Comparison of ENCODE assay signal across 10 mouse cellular contexts in genomic region chr4:83925118-83925842, GRCm38 (mm10).
DNase-seq lines count a peak whose midpoint lies in the region; ATAC-seq and TF ChIP-seq lines count a peak whose summit lies in the region.
"Had no signal": no experiment of that assay in that cellular context is flagged by ENCODE, and none has a peak within 500 bp of the region (broad histone marks: within the 10 kb centered on the region; RNA-seq: fewer than 3 reads in every experiment).

No protein-coding gene starts in this region.

- no peak for DNase-seq in gastrocnemius, adult 2 months
- no peak for DNase-seq in gastrocnemius, postnatal 4 days (ENCODE audit: low spot score in 2 of 2)
- DNase-seq in A20 (ENCODE audit: low read depth, low spot score) (peak; percentile 2), R1 (ENCODE audit: low read depth, low spot score) (peak; percentile 41)
- DNase-seq in kidney, adult 9 months = peak; percentile 66
- DNase-seq in forebrain, postnatal 0 days = no peak
- no peak for DNase-seq in left cerebral cortex, adult 8-10 months (ENCODE audit: low spot score in 2 of 2)
- DNase-seq: thymus, postnatal 25 days had no signal

- H3K36me3 ChIP-seq in forebrain, postnatal 0 days (ENCODE audit: insufficient read depth) = no peaks in the 10 kb centered on the region
- H3K36me3 ChIP-seq: midbrain, embryonic 12.5 days had no signal

- WGBS in forebrain, postnatal 0 days = 72% methylated on average over 8 of the region's 8 CpGs

- H3K4me1 ChIP-seq in forebrain, postnatal 0 days (ENCODE audit: insufficient read depth) = no peaks in the 10 kb centered on the region

- H3K4me3 ChIP-seq in gastrocnemius, adult 2 months = no peak overlapping the region
- no peak overlapping the region for H3K4me3 ChIP-seq in forebrain, postnatal 0 days (ENCODE audit: low read depth, low read length)
- H3K4me3 ChIP-seq: midbrain, embryonic 12.5 days had no signal

- intact Hi-C loops in gastrocnemius, adult 2 months (cut with DNase I) = no loop called here

- no peaks in the 10 kb centered on the region for H3K9me3 ChIP-seq in forebrain, postnatal 0 days (ENCODE audit: low read length)
- H3K9me3 ChIP-seq: midbrain, embryonic 12.5 days had no signal

- no peak overlapping the region for H3K27ac ChIP-seq in gastrocnemius, adult 2 months
- no peak overlapping the region for H3K27ac ChIP-seq in forebrain, postnatal 0 days (ENCODE audit: low read depth, low read length)
- H3K27ac ChIP-seq: midbrain, embryonic 12.5 days had no signal

- no peaks in the 10 kb centered on the region for H3K27me3 ChIP-seq in forebrain, postnatal 0 days (ENCODE audit: insufficient read depth, low read length)
- H3K27me3 ChIP-seq: midbrain, embryonic 12.5 days had no signal

- TF ChIP-seq CTCF in gastrocnemius, adult 2 months (IDR thresholded peaks at IDR 0.05) = peak; percentile 26; the same call in 1 of the 2 replicates
- no peak for TF ChIP-seq CTCF in forebrain, postnatal 0 days (IDR thresholded peaks at IDR 0.05; ENCODE audit: low read depth)

- H3K9ac ChIP-seq in forebrain, postnatal 0 days = no peak overlapping the region
- H3K9ac ChIP-seq: midbrain, embryonic 12.5 days had no signal

- no peak for ATAC-seq in forebrain, postnatal 0 days
- no peak for ATAC-seq in inflammation-experienced regulatory T-cells, adult 6 months

- H3K4me2 ChIP-seq in forebrain, postnatal 0 days (ENCODE audit: low read depth) = no peak overlapping the region
- H3K4me2 ChIP-seq: midbrain, embryonic 12.5 days had no signal

Comparison
In these comparisons a context has a peak if more than half of its experiments do, and no peak if none do; other contexts are left out.
1. DNase-seq: peak in A20 (single experiment), R1 (single experiment) and kidney, adult 9 months (single experiment); none in gastrocnemius, adult 2 months (single experiment), gastrocnemius, postnatal 4 days (0 of 2), forebrain, postnatal 0 days (single experiment) and left cerebral cortex, adult 8-10 months (0 of 2).